Mouse (Mus musculus): ENCODE results near the gene Nptx1.
A peak's percentile ranks its signal among the peaks of the same experiment; 100 is the strongest.

DNA sequence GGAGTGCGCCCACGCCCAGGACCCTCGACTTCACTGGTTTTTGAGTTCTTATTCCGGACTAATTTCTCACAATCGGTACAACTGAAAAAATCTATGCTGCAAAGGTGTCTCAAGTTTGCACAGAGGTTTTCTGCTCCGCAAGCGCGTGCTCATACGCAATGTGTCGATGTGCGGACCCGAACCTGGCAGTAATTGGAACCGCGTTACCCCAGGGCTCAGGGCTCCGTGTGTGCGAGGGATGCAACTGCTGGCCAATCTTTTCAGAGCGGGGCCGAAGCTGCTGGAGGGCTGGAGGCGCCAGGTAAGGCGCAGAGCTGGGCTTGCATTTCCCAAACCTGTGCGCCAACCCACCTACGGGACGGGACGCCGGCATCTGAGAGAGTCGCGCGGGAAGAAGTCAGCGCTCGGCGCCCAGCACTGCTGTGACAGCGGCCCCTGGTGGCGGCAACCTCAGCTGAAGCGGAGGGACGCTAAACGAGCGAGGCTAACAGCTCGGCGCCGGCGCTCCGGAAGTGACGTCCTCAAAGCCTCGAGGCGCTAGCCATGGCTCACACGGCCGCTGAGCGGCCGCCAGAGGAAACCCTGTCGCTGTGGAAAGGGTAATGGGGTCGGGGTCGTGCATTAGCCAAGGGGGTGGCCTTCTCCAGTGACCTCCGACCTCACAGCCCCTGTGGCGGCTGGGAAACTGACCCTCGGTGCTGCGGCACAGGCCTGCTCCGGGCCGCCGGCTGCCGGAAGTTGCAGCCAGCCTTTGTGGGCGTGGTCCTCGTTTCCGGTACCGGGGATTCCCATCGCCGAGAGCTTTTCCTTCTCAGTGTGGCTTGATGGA lies 56.5 kb downstream of the Nptx1 start, which contains the start of gene Endov:
- TF ChIP-seq POLR2A (IDR thresholded peaks at IDR 0.05; ENCODE audit: borderline replicate concordance, control insufficient read depth, low read depth, low read length) (peak; percentile 84; the same call in 1 of the 2 replicates), CTCF (IDR thresholded peaks at IDR 0.05; ENCODE audit: control insufficient read depth, insufficient read depth, low read length) (peak; percentile 94)
